ENCODE assay signal across 8 mouse cellular contexts in the genomic region with DNA sequence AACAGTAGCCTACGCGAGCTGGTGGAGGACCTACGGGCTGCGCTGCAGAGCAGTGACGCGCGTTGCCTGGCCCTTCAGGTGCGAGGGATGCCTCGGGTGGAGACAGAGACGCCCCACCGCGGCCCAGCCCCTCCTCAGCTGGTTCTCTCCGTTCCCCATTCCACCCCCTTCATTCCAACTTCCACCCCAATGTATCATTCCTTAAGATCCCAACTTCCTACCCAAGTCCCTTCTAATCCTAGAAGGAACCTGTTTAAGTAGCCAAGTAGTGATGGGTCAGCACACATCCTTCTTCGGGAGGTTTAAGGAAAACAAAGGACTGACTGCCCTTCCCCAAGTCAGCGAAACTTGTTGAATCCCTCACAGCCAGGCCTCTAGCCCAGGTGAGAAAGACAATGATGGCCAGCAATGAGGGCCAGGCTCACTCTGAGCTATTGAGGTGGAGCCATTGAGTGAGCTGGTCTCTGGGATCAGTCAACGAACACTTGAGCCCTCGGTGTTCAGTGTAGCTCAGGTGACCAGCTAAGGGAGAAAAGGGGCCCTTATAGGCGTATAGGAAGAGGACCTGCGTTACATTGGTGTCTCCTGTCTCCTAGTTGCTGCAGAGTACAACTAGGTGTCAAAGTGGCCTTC. TPM values are rescaled to one million over a fixed set of nuclear protein-coding genes. Genes with fewer than 3 reads are reported as not detected.
A peak's percentile ranks its signal among the peaks of the same experiment; 100 is the strongest.
DNase-seq lines count a peak whose midpoint lies in the region; ATAC-seq and TF ChIP-seq lines count a peak whose summit lies in the region.

No protein-coding gene starts in this region.

- WGBS in heart, embryonic 15.5 days = 5% methylated on average over 19 of the region's 19 CpGs
- WGBS in hindbrain, embryonic 15.5 days = 4% methylated on average over 19 of the region's 19 CpGs
- WGBS in midbrain, embryonic 16.5 days = 4% methylated on average over 17 of the region's 19 CpGs

- no peak for DNase-seq in heart, postnatal 4 days
- no peak for DNase-seq in ovary, adult 18-20 months (ENCODE audit: low spot score)
- no peak for DNase-seq in adrenal gland, postnatal 4 days (ENCODE audit: low spot score in 2 of 2)
- DNase-seq in cerebellum, adult 11-12 months = no peak

- ATAC-seq in heart, embryonic 15.5 days (replicated peaks; ENCODE audit: insufficient number of reproducible peaks, insufficient read depth, low FRiP score, low read depth) = no peak
- no peak; the same call in 1 of the 2 replicates for ATAC-seq in hindbrain, embryonic 15.5 days (ENCODE audit: low FRiP score, low read depth)
- ATAC-seq in midbrain, embryonic 16.5 days = no peak

- TF ChIP-seq POLR2A in cortical plate, adult 2 months (IDR thresholded peaks at IDR 0.05; ENCODE audit: extremely low read depth, insufficient read depth, low read length) = no peak

- peak overlapping the region; percentile 64 for H3K4me3 ChIP-seq in heart, embryonic 15.5 days
- H3K4me3 ChIP-seq in cortical plate, adult 2 months (ENCODE audit: insufficient read depth, low read length) = peak overlapping the region; percentile 66
- peak overlapping the region; percentile 60 for H3K4me3 ChIP-seq in hindbrain, embryonic 15.5 days
- peak overlapping the region; percentile 54 for H3K4me3 ChIP-seq in midbrain, embryonic 16.5 days (ENCODE audit: low read depth, low read length)

- no peak overlapping the region for H3K27ac ChIP-seq in heart, embryonic 15.5 days
- H3K27ac ChIP-seq in cortical plate, adult 2 months (ENCODE audit: insufficient read depth, low read length) = peak overlapping the region; percentile 89
- H3K27ac ChIP-seq in hindbrain, embryonic 15.5 days (replicated peaks) = peak overlapping the region; percentile 79
- peak overlapping the region; percentile 60 for H3K27ac ChIP-seq in midbrain, embryonic 16.5 days (ENCODE audit: low read length)

- peaks cover 60% of the 10 kb centered on the region for H3K27me3 ChIP-seq in heart, embryonic 15.5 days
- H3K27me3 ChIP-seq in hindbrain, embryonic 15.5 days = peaks cover 17% of the 10 kb centered on the region; the same call in 1 of the 2 replicates
- H3K27me3 ChIP-seq in midbrain, embryonic 16.5 days (ENCODE audit: control insufficient read depth, insufficient read depth, low read depth, low read length) = peaks cover 20% of the 10 kb centered on the region

- peak overlapping the region; percentile 51 for H3K9ac ChIP-seq in heart, embryonic 15.5 days
- H3K9ac ChIP-seq in hindbrain, embryonic 15.5 days = peak overlapping the region; percentile 64
- H3K9ac ChIP-seq in midbrain, embryonic 16.5 days (ENCODE audit: low read depth, low read length) = peak overlapping the region; percentile 69

- peak overlapping the region; percentile 96 for H3K4me2 ChIP-seq in heart, embryonic 15.5 days
- H3K4me2 ChIP-seq in hindbrain, embryonic 15.5 days = peak overlapping the region; percentile 96
- peak overlapping the region; percentile 67 for H3K4me2 ChIP-seq in midbrain, embryonic 16.5 days (ENCODE audit: low read length)

- no peaks in the 10 kb centered on the region for H3K36me3 ChIP-seq in heart, embryonic 15.5 days
- H3K36me3 ChIP-seq in hindbrain, embryonic 15.5 days = no peaks in the 10 kb centered on the region
- H3K36me3 ChIP-seq in midbrain, embryonic 16.5 days (ENCODE audit: control insufficient read depth, insufficient read depth, low read length) = no peaks in the 10 kb centered on the region

- no peak for TF ChIP-seq CTCF in cortical plate, adult 2 months (IDR thresholded peaks at IDR 0.05; ENCODE audit: extremely low read depth, insufficient read depth, low read length)

- no peaks in the 10 kb centered on the region for H3K9me3 ChIP-seq in heart, embryonic 15.5 days (replicated peaks)
- no peaks in the 10 kb centered on the region for H3K9me3 ChIP-seq in hindbrain, embryonic 15.5 days
- no peaks in the 10 kb centered on the region for H3K9me3 ChIP-seq in midbrain, embryonic 16.5 days (replicated peaks; ENCODE audit: control insufficient read depth, low read length, poor library complexity, severe bottlenecking)

- peaks cover 41% of the 10 kb centered on the region for H3K4me1 ChIP-seq in heart, embryonic 15.5 days (replicated peaks)
- H3K4me1 ChIP-seq in cortical plate, adult 2 months (ENCODE audit: control insufficient read depth, insufficient read depth, low read length) = peaks cover 2% of the 10 kb centered on the region
- peaks cover 34% of the 10 kb centered on the region for H3K4me1 ChIP-seq in hindbrain, embryonic 15.5 days (replicated peaks)
- H3K4me1 ChIP-seq in midbrain, embryonic 16.5 days (ENCODE audit: control insufficient read depth, insufficient read depth, low read length) = peaks cover 26% of the 10 kb centered on the region

RNA-seq across cellular contexts. Expression of gene Efcc1, which starts 0.9 kb away (rescaled TPM):
- polyA plus RNA-seq in heart, embryonic 15.5 days (2015; fragmentation: Nextera tagmentation; extraction: Ambion mirVana) = 0.77 and 0.99 TPM in 2 replicates
- 1 to 10 TPM; 1.5 to 2.4 TPM for total RNA-seq in heart, postnatal 4 days (2021)
- 6.3 and 6.7 TPM in 2 replicates for polyA plus RNA-seq in cortical plate, adult 2 months (2012; rRNA removed)
- 6.7 and 7.0 TPM in 2 replicates for polyA plus RNA-seq in hindbrain, embryonic 15.5 days (2015; fragmentation: Nextera tagmentation; extraction: Ambion mirVana)
- polyA plus RNA-seq in midbrain, embryonic 16.5 days (2015; fragmentation: Nextera tagmentation; extraction: Ambion mirVana) = 4.6 and 5.5 TPM in 2 replicates
- total RNA-seq in adrenal gland, postnatal 4 days (2021) = 1 to 10 TPM; 2.0 to 2.1 TPM

RNA-seq across cellular contexts. Expression of gene Gp9, which starts 46.3 kb away (rescaled TPM):
- polyA plus RNA-seq in heart, embryonic 15.5 days (2015; fragmentation: Nextera tagmentation; extraction: Ambion mirVana) = 3.9 and 4.2 TPM in 2 replicates
- 1 to 10 TPM in 1 of 2 experiments, under 1 TPM in 1; 0.64 to 1.1 TPM for total RNA-seq in heart, postnatal 4 days (2021)
- polyA plus RNA-seq in cortical plate, adult 2 months (2012; rRNA removed) = 1.6 and 1.7 TPM in 2 replicates
- 0.55 and 0.99 TPM in 2 replicates for polyA plus RNA-seq in hindbrain, embryonic 15.5 days (2015; fragmentation: Nextera tagmentation; extraction: Ambion mirVana)
- polyA plus RNA-seq in midbrain, embryonic 16.5 days (2015; fragmentation: Nextera tagmentation; extraction: Ambion mirVana) = 0.50 and 0.66 TPM in 2 replicates
- total RNA-seq in adrenal gland, postnatal 4 days (2021) = 1 to 10 TPM; 1.0 to 1.1 TPM

RNA-seq across cellular contexts. Expression of gene Aplf, which starts 59.6 kb away (rescaled TPM):
- polyA plus RNA-seq in heart, embryonic 15.5 days (2015; fragmentation: Nextera tagmentation; extraction: Ambion mirVana) = 7.0 and 8.7 TPM in 2 replicates
- 1 to 10 TPM; 2.7 to 3.1 TPM for total RNA-seq in heart, postnatal 4 days (2021)
- polyA plus RNA-seq in cortical plate, adult 2 months (2012; rRNA removed) = 4.6 and 5.0 TPM in 2 replicates
- polyA plus RNA-seq in hindbrain, embryonic 15.5 days (2015; fragmentation: Nextera tagmentation; extraction: Ambion mirVana) = 8.6 and 10.2 TPM in 2 replicates
- polyA plus RNA-seq in midbrain, embryonic 16.5 days (2015; fragmentation: Nextera tagmentation; extraction: Ambion mirVana) = 7.1 and 7.7 TPM in 2 replicates
- total RNA-seq in adrenal gland, postnatal 4 days (2021) = 1 to 10 TPM; 9.4 TPM
